ENCODE assay signal across 18 mouse cellular contexts in the genomic region with DNA sequence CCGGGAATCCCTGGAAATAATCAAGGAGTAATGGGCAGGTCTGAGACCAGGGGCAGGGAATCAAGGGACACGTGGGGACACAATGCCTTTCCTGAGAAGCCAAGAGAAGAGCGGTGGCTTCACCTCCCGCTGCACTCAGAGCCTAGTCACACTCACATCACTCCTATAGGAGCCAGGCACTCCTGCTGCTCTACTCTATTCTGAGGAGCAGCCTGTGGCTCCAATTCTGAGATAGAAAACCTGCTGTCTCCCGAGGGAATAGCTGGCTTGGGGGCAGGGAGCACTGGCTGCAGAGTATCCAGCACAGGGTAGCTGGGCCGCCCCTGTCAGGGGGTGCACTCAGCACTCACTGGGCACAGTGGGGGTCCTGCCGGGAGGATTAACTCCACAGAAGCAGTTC. TPM values are rescaled to one million over a fixed set of nuclear protein-coding genes. Genes with fewer than 3 reads are reported as not detected.
DNase-seq lines count a peak whose midpoint lies in the region; ATAC-seq lines count a peak whose summit lies in the region.
"Had no signal": no experiment of that assay in that cellular context is flagged by ENCODE, and none has a peak within 500 bp of the region (broad histone marks: within the 10 kb centered on the region; RNA-seq: fewer than 3 reads in every experiment).

No protein-coding gene starts in this region.

- peak; percentile 69 for ATAC-seq in frontal cortex, adult (ENCODE audit: low TSS enrichment)
- ATAC-seq in midbrain, embryonic 11.5 days (ENCODE audit: low FRiP score): no peak
- no peak for ATAC-seq in midbrain, embryonic 16.5 days

- DNase-seq in adrenal gland, postnatal 10 days: peak; percentile 18
- no peak for DNase-seq in adrenal gland, postnatal 4 days (ENCODE audit: low spot score in 2 of 2)
- DNase-seq in frontal cortex, postnatal 25 days (ENCODE audit: low spot score in 2 of 2): no peak
- DNase-seq in midbrain, embryonic 10.5 days (ENCODE audit: low spot score): no peak
- DNase-seq in midbrain, embryonic 11.5 days (ENCODE audit: low spot score, missing footprints): no peak
- DNase-seq in lung, adult 18-20 months: no peak
- DNase-seq: kidney, adult 18-20 months; kidney, postnatal 14 days; thymus, postnatal 14 days had no signal

- H3K27me3 ChIP-seq in midbrain, embryonic 10.5 days (ENCODE audit: low read depth, poor library complexity, severe bottlenecking): no peaks in the 10 kb centered on the region
- no peaks in the 10 kb centered on the region for H3K27me3 ChIP-seq in midbrain, embryonic 11.5 days (ENCODE audit: control insufficient read depth, insufficient read depth, low read length)
- H3K27me3 ChIP-seq in midbrain, embryonic 16.5 days (ENCODE audit: control insufficient read depth, insufficient read depth, low read depth, low read length): no peaks in the 10 kb centered on the region
- H3K27me3 ChIP-seq: CH12.LX; heart, embryonic 15.5 days; hindbrain, embryonic 15.5 days; lung, embryonic 15.5 days; stomach, embryonic 15.5 days had no signal

- H3K36me3 ChIP-seq in midbrain, embryonic 10.5 days: peaks cover 71% of the 10 kb centered on the region
- peaks cover 19% of the 10 kb centered on the region for H3K36me3 ChIP-seq in midbrain, embryonic 11.5 days (ENCODE audit: control insufficient read depth, insufficient read depth, low read length)
- peaks cover 21% of the 10 kb centered on the region for H3K36me3 ChIP-seq in midbrain, embryonic 16.5 days (ENCODE audit: control insufficient read depth, insufficient read depth, low read length)

- H3K4me1 ChIP-seq in midbrain, embryonic 10.5 days: peaks cover 97% of the 10 kb centered on the region
- H3K4me1 ChIP-seq in midbrain, embryonic 11.5 days (ENCODE audit: control insufficient read depth, insufficient read depth, low read length): peaks cover 50% of the 10 kb centered on the region
- peaks cover 90% of the 10 kb centered on the region for H3K4me1 ChIP-seq in midbrain, embryonic 16.5 days (ENCODE audit: control insufficient read depth, insufficient read depth, low read length)

- H3K9me3 ChIP-seq in midbrain, embryonic 10.5 days (replicated peaks): no peaks in the 10 kb centered on the region
- no peaks in the 10 kb centered on the region for H3K9me3 ChIP-seq in midbrain, embryonic 11.5 days (ENCODE audit: control insufficient read depth, low read length)
- no peaks in the 10 kb centered on the region for H3K9me3 ChIP-seq in midbrain, embryonic 16.5 days (replicated peaks; ENCODE audit: control insufficient read depth, low read length, poor library complexity, severe bottlenecking)
- H3K9me3 ChIP-seq: heart, embryonic 15.5 days; hindbrain, embryonic 15.5 days; lung, embryonic 15.5 days; stomach, embryonic 15.5 days had no signal

- H3K4me2 ChIP-seq in midbrain, embryonic 11.5 days: no peak overlapping the region
- peak overlapping the region; percentile 22 for H3K4me2 ChIP-seq in midbrain, embryonic 16.5 days (ENCODE audit: low read length)
- H3K4me2 ChIP-seq: heart, embryonic 15.5 days; hindbrain, embryonic 15.5 days; liver, embryonic 11.5 days; lung, embryonic 15.5 days; stomach, embryonic 15.5 days had no signal

- peak overlapping the region; percentile 14; the same call in 1 of the 2 replicates for H3K4me3 ChIP-seq in midbrain, embryonic 10.5 days
- H3K4me3 ChIP-seq in midbrain, embryonic 11.5 days (ENCODE audit: low read depth, low read length): no peak overlapping the region
- H3K4me3 ChIP-seq in midbrain, embryonic 16.5 days (ENCODE audit: low read depth, low read length): peak overlapping the region; percentile 15; the same call in 1 of the 2 replicates
- H3K4me3 ChIP-seq: heart, embryonic 15.5 days; hindbrain, embryonic 15.5 days; lung, embryonic 15.5 days; myocyte; stomach, embryonic 15.5 days had no signal

- 25% methylated on average over 7 of the region's 7 CpGs for WGBS in midbrain, embryonic 10.5 days
- 27% methylated on average over 7 of the region's 7 CpGs for WGBS in midbrain, embryonic 11.5 days
- WGBS in midbrain, embryonic 16.5 days: 19% methylated on average over 7 of the region's 7 CpGs

- no peak overlapping the region for H3K9ac ChIP-seq in midbrain, embryonic 11.5 days (ENCODE audit: low read length)
- peak overlapping the region; percentile 43 for H3K9ac ChIP-seq in midbrain, embryonic 16.5 days (ENCODE audit: low read depth, low read length)
- H3K9ac ChIP-seq: heart, embryonic 15.5 days; hindbrain, embryonic 15.5 days; lung, embryonic 15.5 days; stomach, embryonic 15.5 days had no signal

- H3K27ac ChIP-seq in midbrain, embryonic 10.5 days (replicated peaks): peak overlapping the region; percentile 61
- H3K27ac ChIP-seq in midbrain, embryonic 11.5 days (ENCODE audit: low read depth, low read length): no peak overlapping the region
- no peak overlapping the region for H3K27ac ChIP-seq in midbrain, embryonic 16.5 days (ENCODE audit: low read length)
- H3K27ac ChIP-seq: heart, embryonic 15.5 days; hindbrain, embryonic 15.5 days; lung, embryonic 15.5 days; stomach, embryonic 15.5 days had no signal

RNA-seq across cellular contexts. Expression of a gene that starts 6.8 kb away (rescaled TPM):
- total RNA-seq in adrenal gland, postnatal 10 days (2021): 10 to 100 TPM; 47.7 to 56.6 TPM
- total RNA-seq in adrenal gland, postnatal 4 days (2021): 10 to 100 TPM; 67.4 to 77.6 TPM
- polyA plus RNA-seq in midbrain, embryonic 10.5 days (2016; fragmentation: Nextera tagmentation; extraction: Ambion mirVana): 24.3 and 30.4 TPM in 2 replicates
- polyA plus RNA-seq in midbrain, embryonic 11.5 days (2014; fragmentation: Nextera tagmentation; extraction: Ambion mirVana): 24.5 and 29.1 TPM in 2 replicates
- polyA plus RNA-seq in midbrain, embryonic 16.5 days (2015; fragmentation: Nextera tagmentation; extraction: Ambion mirVana): 64.0 and 78.9 TPM in 2 replicates
